ENCODE assay signal across 35 mouse cellular contexts in genomic region chr3:88262346-88262745, GRCm38 (mm10). TPM values are rescaled to one million over a fixed set of nuclear protein-coding genes. Genes with fewer than 3 reads are reported as not detected.
DNase-seq lines count a peak whose midpoint lies in the region; ATAC-seq lines count a peak whose summit lies in the region.
"Had no signal": no experiment of that assay in that cellular context is flagged by ENCODE, and none has a peak within 500 bp of the region (broad histone marks: within the 10 kb centered on the region; RNA-seq: fewer than 3 reads in every experiment).

No protein-coding gene starts in this region.

- H3K36me3 ChIP-seq in kidney, embryonic 14.5 days (ENCODE audit: control insufficient read depth, insufficient read depth, low read length) = no peaks in the 10 kb centered on the region
- H3K36me3 ChIP-seq in embryonic facial prominence, embryonic 14.5 days (ENCODE audit: control insufficient read depth, insufficient read depth, low read length) = no peaks in the 10 kb centered on the region
- H3K36me3 ChIP-seq: forebrain, embryonic 10.5 days; forebrain, embryonic 15.5 days; heart, embryonic 13.5 days; liver, embryonic 15.5 days; lung, embryonic 15.5 days; midbrain, embryonic 13.5 days had no signal

- H3K9me3 ChIP-seq in kidney, embryonic 14.5 days (ENCODE audit: control insufficient read depth, low read length) = no peaks in the 10 kb centered on the region
- no peaks in the 10 kb centered on the region for H3K9me3 ChIP-seq in embryonic facial prominence, embryonic 14.5 days (ENCODE audit: control insufficient read depth, low read length)
- H3K9me3 ChIP-seq: forebrain, embryonic 10.5 days; forebrain, embryonic 15.5 days; heart, embryonic 13.5 days; liver, embryonic 15.5 days; lung, embryonic 15.5 days had no signal

- no peak for ATAC-seq in kidney, embryonic 14.5 days (ENCODE audit: low FRiP score, low TSS enrichment)
- peak; percentile 63 for ATAC-seq in embryonic facial prominence, embryonic 14.5 days (ENCODE audit: low read depth)
- ATAC-seq: forebrain, embryonic 15.5 days; midbrain, embryonic 13.5 days; Patski had no signal

- H3K27ac ChIP-seq in kidney, embryonic 14.5 days (ENCODE audit: low read depth, low read length) = peak overlapping the region; percentile 47; the same call in 1 of the 2 replicates
- H3K27ac ChIP-seq in embryonic facial prominence, embryonic 14.5 days (replicated peaks; ENCODE audit: low read depth, low read length) = no peak overlapping the region; the same call in 1 of the 2 replicates
- H3K27ac ChIP-seq: forebrain, embryonic 10.5 days; forebrain, embryonic 15.5 days; gastrocnemius, adult 2 months; heart, adult 2 months; heart, embryonic 13.5 days; hindbrain, embryonic 14.5 days; liver, embryonic 15.5 days; lung, embryonic 15.5 days; macrophage; midbrain, embryonic 13.5 days had no signal

- H3K4me2 ChIP-seq in kidney, embryonic 14.5 days (replicated peaks; ENCODE audit: low read depth, low read length) = no peak overlapping the region
- no peak overlapping the region for H3K4me2 ChIP-seq in embryonic facial prominence, embryonic 14.5 days (ENCODE audit: low read depth, low read length)
- H3K4me2 ChIP-seq: forebrain, embryonic 15.5 days; heart, embryonic 13.5 days; hindbrain, embryonic 14.5 days; liver, embryonic 15.5 days; lung, embryonic 15.5 days; midbrain, embryonic 13.5 days had no signal

- WGBS in kidney, embryonic 14.5 days = 59% methylated on average over 3 of the region's 3 CpGs
- 68% methylated on average over 3 of the region's 3 CpGs for WGBS in embryonic facial prominence, embryonic 14.5 days

- no peak for DNase-seq in kidney, adult 9 months
- DNase-seq in lung, adult 18-20 months = peak; percentile 14 to 50
- no peak for DNase-seq in lung, postnatal 10 days
- DNase-seq in embryonic facial prominence, embryonic 14.5 days (ENCODE audit: low spot score) = peak; percentile 81
- DNase-seq in gonadal fat pad, adult 2 months (ENCODE audit: low read depth) = peak; percentile 37
- DNase-seq in cerebellum, adult 18-20 months = no peak
- no peak for DNase-seq in adrenal gland, adult 8-10 months
- DNase-seq: adrenal gland, postnatal 14 days; cerebellum, adult 11-12 months; cerebellum, postnatal 10 days; gastrocnemius, adult 2 months; gastrocnemius, postnatal 36 days; heart, adult 2 months; heart, postnatal 10 days; layer of hippocampus, postnatal 36 days; left cerebral cortex, postnatal 4 days; thymus, postnatal 14 days had no signal

- no peaks in the 10 kb centered on the region for H3K4me1 ChIP-seq in kidney, embryonic 14.5 days (ENCODE audit: control insufficient read depth, insufficient read depth, low read length)
- no peaks in the 10 kb centered on the region for H3K4me1 ChIP-seq in embryonic facial prominence, embryonic 14.5 days (ENCODE audit: control insufficient read depth, insufficient read depth, low read length)
- H3K4me1 ChIP-seq: forebrain, embryonic 10.5 days; forebrain, embryonic 15.5 days; heart, embryonic 13.5 days; liver, embryonic 15.5 days; lung, embryonic 15.5 days; midbrain, embryonic 13.5 days had no signal

- H3K4me3 ChIP-seq in kidney, embryonic 14.5 days (ENCODE audit: low read length) = no peak overlapping the region
- no peak overlapping the region for H3K4me3 ChIP-seq in embryonic facial prominence, embryonic 14.5 days (ENCODE audit: low read depth, low read length)
- H3K4me3 ChIP-seq: forebrain, embryonic 10.5 days; forebrain, embryonic 15.5 days; gastrocnemius, adult 2 months; heart, adult 2 months; heart, embryonic 13.5 days; liver, embryonic 15.5 days; lung, embryonic 15.5 days; midbrain, embryonic 13.5 days had no signal

- no peaks in the 10 kb centered on the region for H3K27me3 ChIP-seq in kidney, embryonic 14.5 days (ENCODE audit: control insufficient read depth, insufficient read depth, low read length)
- H3K27me3 ChIP-seq in embryonic facial prominence, embryonic 14.5 days (replicated peaks; ENCODE audit: control insufficient read depth, insufficient read depth, low read length) = no peaks in the 10 kb centered on the region
- H3K27me3 ChIP-seq: forebrain, embryonic 15.5 days had no signal

- H3K9ac ChIP-seq in kidney, embryonic 14.5 days (ENCODE audit: low read depth, low read length) = no peak overlapping the region
- H3K9ac ChIP-seq in embryonic facial prominence, embryonic 14.5 days (ENCODE audit: low read depth, low read length) = no peak overlapping the region
- H3K9ac ChIP-seq: forebrain, embryonic 15.5 days; heart, embryonic 13.5 days; hindbrain, embryonic 14.5 days; liver, embryonic 15.5 days; lung, embryonic 15.5 days; midbrain, embryonic 13.5 days had no signal

RNA-seq across cellular contexts. Expression of gene Rhbg, which starts 7.8 kb away (rescaled TPM):
- 2.2 and 3.7 TPM in 2 replicates for polyA plus RNA-seq in kidney, embryonic 14.5 days (2014; fragmentation: Nextera tagmentation; extraction: Ambion mirVana)
- 4.1 and 7.6 TPM in 2 replicates for polyA plus RNA-seq in embryonic facial prominence, embryonic 14.5 days (2014; fragmentation: Nextera tagmentation; extraction: Ambion mirVana)
- 33.0 TPM in 2 replicates for polyA plus RNA-seq in gonadal fat pad, adult 2 months (2012; rRNA removed)
- 10 to 100 TPM; 12.0 to 27.5 (median 17.3) TPM for total RNA-seq in adrenal gland, adult 8-10 months (2022)
- total RNA-seq: common myeloid progenitor, adult 5-6 weeks; gastrocnemius, adult 2 months; gastrocnemius, postnatal 36 days; heart, adult 2 months; heart, postnatal 10 days; hematopoietic stem cell, adult 5-6 weeks; layer of hippocampus, postnatal 36 days; megakaryocyte-erythroid progenitor cell, adult 5-6 weeks; MEL; monocyte, adult 5-6 weeks had no signal
- polyA plus RNA-seq: macrophage; midbrain, embryonic 13.5 days; Patski had no signal

RNA-seq across cellular contexts. Expression of gene Gm38392, which starts 24.7 kb away (rescaled TPM):
- polyA plus RNA-seq in kidney, embryonic 14.5 days (2014; fragmentation: Nextera tagmentation; extraction: Ambion mirVana) = 0.79 TPM in 1 of 2 replicates, not detected in the other
- polyA plus RNA-seq in embryonic facial prominence, embryonic 14.5 days (2014; fragmentation: Nextera tagmentation; extraction: Ambion mirVana) = not detected in 2 replicates
- polyA plus RNA-seq in gonadal fat pad, adult 2 months (2012; rRNA removed) = 0.09 and 0.10 TPM in 2 replicates
- 1 to 10 TPM; 1.3 to 3.1 (median 2.3) TPM for total RNA-seq in adrenal gland, adult 8-10 months (2022)
- total RNA-seq: common myeloid progenitor, adult 5-6 weeks; hematopoietic stem cell, adult 5-6 weeks; liver, adult 2 months; megakaryocyte-erythroid progenitor cell, adult 5-6 weeks; monocyte, adult 5-6 weeks had no signal
- polyA plus RNA-seq: forebrain, embryonic 10.5 days; forebrain, embryonic 15.5 days; heart, adult 2 months; heart, embryonic 13.5 days; hindbrain, embryonic 14.5 days; large intestine, adult 2 months; liver, adult 2 months; macrophage; small intestine, adult 2 months had no signal

RNA-seq across cellular contexts. Expression of gene Tsacc, which starts 34.5 kb away (rescaled TPM):
- polyA plus RNA-seq in kidney, embryonic 14.5 days (2014; fragmentation: Nextera tagmentation; extraction: Ambion mirVana) = 15.4 and 20.0 TPM in 2 replicates
- polyA plus RNA-seq in embryonic facial prominence, embryonic 14.5 days (2014; fragmentation: Nextera tagmentation; extraction: Ambion mirVana) = 9.8 and 11.1 TPM in 2 replicates
- 9.8 and 10.7 TPM in 2 replicates for polyA plus RNA-seq in gonadal fat pad, adult 2 months (2012; rRNA removed)
- total RNA-seq in adrenal gland, adult 8-10 months (2022) = 1 to 10 TPM; 6.2 to 9.3 (median 8.2) TPM
- total RNA-seq: monocyte, adult 5-6 weeks had no signal

RNA-seq across cellular contexts. Expression of gene Cct3, which starts 34.6 kb away (rescaled TPM):
- 603 and 679 TPM in 2 replicates for polyA plus RNA-seq in kidney, embryonic 14.5 days (2014; fragmentation: Nextera tagmentation; extraction: Ambion mirVana)
- polyA plus RNA-seq in embryonic facial prominence, embryonic 14.5 days (2014; fragmentation: Nextera tagmentation; extraction: Ambion mirVana) = 492 and 493 TPM in 2 replicates
- polyA plus RNA-seq in gonadal fat pad, adult 2 months (2012; rRNA removed) = 103 and 134 TPM in 2 replicates
- 100 to 1,000 TPM; 250 to 360 (median 279) TPM for total RNA-seq in adrenal gland, adult 8-10 months (2022)

Comparison
In these comparisons a context has a peak if more than half of its experiments do, and no peak if none do; other contexts are left out.
1. DNase-seq: peak in lung, adult 18-20 months (2 of 2), embryonic facial prominence, embryonic 14.5 days (single experiment) and gonadal fat pad, adult 2 months (single experiment); none in kidney, adult 9 months (single experiment), lung, postnatal 10 days (single experiment), cerebellum, adult 18-20 months (0 of 2) and adrenal gland, adult 8-10 months (single experiment).